ENCODE assay signal across 8 mouse cellular contexts in the genomic region with DNA sequence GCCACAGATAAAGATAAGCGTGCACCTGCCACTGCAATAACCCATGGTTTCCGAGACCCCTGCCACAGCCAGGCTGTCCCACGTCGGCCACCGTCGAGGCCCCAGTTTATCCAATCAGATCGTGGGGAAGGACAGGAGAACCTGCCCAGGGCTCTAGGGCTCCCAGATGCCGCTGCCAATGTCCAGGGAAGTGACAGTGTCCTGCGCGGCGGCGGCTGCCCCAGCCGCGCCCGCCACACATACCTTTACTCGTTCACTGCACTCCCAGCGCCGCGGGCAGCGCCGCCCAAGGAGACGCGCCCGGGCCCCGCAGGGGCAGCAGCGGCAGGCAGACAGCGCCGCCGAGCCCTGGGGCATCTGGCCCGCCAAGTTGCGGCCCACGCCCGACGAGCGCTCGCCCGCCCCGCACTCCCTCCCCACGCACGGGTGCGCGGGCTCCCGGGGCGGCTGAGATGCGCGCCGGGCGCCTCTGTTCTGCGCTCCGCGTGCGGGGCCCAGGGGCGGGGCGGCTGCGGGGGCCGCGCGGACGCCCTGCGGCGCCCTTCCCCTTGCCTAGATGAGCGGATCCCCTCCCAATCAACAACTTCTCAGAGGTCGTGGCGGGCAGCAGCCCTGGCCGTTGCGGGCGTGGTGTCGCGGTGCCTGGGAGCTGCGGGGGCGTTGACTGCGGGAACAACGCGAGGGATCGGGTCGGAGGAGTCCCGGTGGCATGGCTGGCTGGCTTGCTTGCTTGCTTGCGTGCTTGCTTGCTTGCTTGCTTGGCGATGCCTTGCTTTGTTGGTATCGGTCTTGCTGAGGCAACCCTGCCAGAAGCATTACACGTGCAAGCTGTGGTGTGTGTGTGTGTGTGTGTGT. TPM values are rescaled to one million over a fixed set of nuclear protein-coding genes. Genes with fewer than 3 reads are reported as not detected.
DNase-seq lines count a peak whose midpoint lies in the region; ATAC-seq and TF ChIP-seq lines count a peak whose summit lies in the region.

Gene Nkain2 (minus strand): TSS at position 811 of the 855 bp plus-strand sequence.

- no peaks in the 10 kb centered on the region for H3K79me2 ChIP-seq in liver, adult 2 months (ENCODE audit: control insufficient read depth, insufficient read depth, low read length)

- peak within 1 kb of the TSS; percentile 49 for H3K9ac ChIP-seq in lung, embryonic 15.5 days
- H3K9ac ChIP-seq in heart, embryonic 13.5 days = peak within 1 kb of the TSS; percentile 89
- H3K9ac ChIP-seq in liver, adult 2 months (ENCODE audit: low read depth, low read length) = peak within 1 kb of the TSS; percentile 66

- no peak for TF ChIP-seq CTCF in embryonic fibroblast, embryonic 13.5 days (IDR thresholded peaks at IDR 0.05; ENCODE audit: borderline replicate concordance, insufficient read depth, low read length)
- TF ChIP-seq CTCF in liver, adult 2 months (IDR thresholded peaks at IDR 0.05; ENCODE audit: low read depth, low read length) = no peak

- WGBS in lung, embryonic 15.5 days = under 1% methylated on average over 71 of the region's 81 CpGs
- under 1% methylated on average over 77 of the region's 81 CpGs for WGBS in heart, embryonic 13.5 days
- under 1% methylated on average over 65 of the region's 81 CpGs for WGBS in liver, adult 2 months

- H3K9me3 ChIP-seq in lung, embryonic 15.5 days = no peaks in the 10 kb centered on the region
- H3K9me3 ChIP-seq in heart, embryonic 13.5 days = no peaks in the 10 kb centered on the region

- no peak for TF ChIP-seq POLR2A in embryonic fibroblast, embryonic 13.5 days (IDR thresholded peaks at IDR 0.05; ENCODE audit: low read depth, low read length)
- no peak for TF ChIP-seq POLR2A in liver, adult 2 months (IDR thresholded peaks at IDR 0.05; ENCODE audit: extremely low read depth, insufficient read depth, low read length)

- H3K27me3 ChIP-seq in lung, embryonic 15.5 days = no peaks in the 10 kb centered on the region; the same call in 1 of the 2 replicates
- peaks cover 8% of the 10 kb centered on the region; the same call in 1 of the 2 replicates for H3K27me3 ChIP-seq in heart, embryonic 13.5 days (replicated peaks)
- H3K27me3 ChIP-seq in liver, adult 2 months (ENCODE audit: control insufficient read depth, insufficient read depth, low read length) = peaks cover 7% of the 10 kb centered on the region; the same call in 1 of the 2 replicates

- no peak for DNase-seq in lung, postnatal 36 days
- peak; percentile 11 to 34 for DNase-seq in kidney, postnatal 25 days
- DNase-seq in liver, adult 2 months (ENCODE audit: extremely low read depth, low read depth, low spot score) = no peak
- peak; percentile 9 for DNase-seq in ovary, postnatal 14 days (ENCODE audit: low spot score)
- no peak for DNase-seq in spleen, postnatal 14 days (ENCODE audit: low spot score in 2 of 2)

- H3K36me3 ChIP-seq in lung, embryonic 15.5 days = no peaks in the 10 kb centered on the region
- H3K36me3 ChIP-seq in heart, embryonic 13.5 days = no peaks in the 10 kb centered on the region
- no peaks in the 10 kb centered on the region for H3K36me3 ChIP-seq in liver, adult 2 months (ENCODE audit: control insufficient read depth, insufficient read depth, low read length)

- H3K4me3 ChIP-seq in lung, embryonic 15.5 days = peak within 1 kb of the TSS; percentile 65
- H3K4me3 ChIP-seq in embryonic fibroblast, embryonic 13.5 days (ENCODE audit: insufficient read depth, low read length) = peak within 1 kb of the TSS; percentile 55
- peak within 1 kb of the TSS; percentile 84 for H3K4me3 ChIP-seq in heart, embryonic 13.5 days
- H3K4me3 ChIP-seq in liver, adult 2 months (ENCODE audit: insufficient read depth, low read depth, low read length) = peak within 1 kb of the TSS; percentile 67

- ATAC-seq in lung, embryonic 15.5 days (ENCODE audit: borderline replicate concordance, extremely low read depth, low FRiP score, low TSS enrichment) = peak; percentile 77; the same call in 1 of the 2 replicates
- peak; percentile 58; the same call in 1 of the 2 replicates for ATAC-seq in heart, embryonic 13.5 days (ENCODE audit: extremely low read depth, insufficient number of reproducible peaks, low FRiP score, low TSS enrichment)

- peak within 1 kb of the TSS; percentile 98 for H3K4me2 ChIP-seq in lung, embryonic 15.5 days
- peak within 1 kb of the TSS; percentile 98 for H3K4me2 ChIP-seq in heart, embryonic 13.5 days

- H3K4me1 ChIP-seq in lung, embryonic 15.5 days = 0 out of 2 replicates have a peak, but pooled peaks cover 4% of the 10 kb centered on the region
- H3K4me1 ChIP-seq in embryonic fibroblast, embryonic 13.5 days (ENCODE audit: control insufficient read depth, insufficient read depth, low read length) = no peaks in the 10 kb centered on the region
- no peaks in the 10 kb centered on the region for H3K4me1 ChIP-seq in heart, embryonic 13.5 days
- no peaks in the 10 kb centered on the region; the same call in 1 of the 2 replicates for H3K4me1 ChIP-seq in liver, adult 2 months (ENCODE audit: control insufficient read depth, insufficient read depth, low read length)

- H3K27ac ChIP-seq in lung, embryonic 15.5 days = no peak within 1 kb of the TSS
- no peak within 1 kb of the TSS for H3K27ac ChIP-seq in embryonic fibroblast, embryonic 13.5 days (ENCODE audit: insufficient read depth, low read length)
- no peak within 1 kb of the TSS for H3K27ac ChIP-seq in heart, embryonic 13.5 days (replicated peaks)
- H3K27ac ChIP-seq in liver, adult 2 months (replicated peaks; ENCODE audit: insufficient read depth, low read depth, low read length) = no peak within 1 kb of the TSS

RNA-seq across cellular contexts. Expression of gene Nkain2, which starts in this region (rescaled TPM):
- 0.30 and 0.39 TPM in 2 replicates for polyA plus RNA-seq in lung, embryonic 15.5 days (2015; fragmentation: Nextera tagmentation; extraction: Ambion mirVana)
- 2.2 TPM in 1 of 2 replicates, not detected in the other for polyA plus RNA-seq in embryonic fibroblast, embryonic 13.5 days (2011; ENCODE audit: insufficient read length, low read depth, missing spikeins)
- polyA plus RNA-seq in heart, embryonic 13.5 days (2015; fragmentation: Nextera tagmentation; extraction: Ambion mirVana) = 0.15 and 0.92 TPM in 2 replicates
- total RNA-seq in liver, adult 2 months (2014; rRNA removed) = 0.47 and 0.55 TPM in 2 replicates
- polyA plus RNA-seq in liver, adult 2 months (2012; rRNA removed) = 0.07 and 0.23 TPM in 2 replicates

Comparison
In these comparisons a context has a peak if more than half of its experiments do, and no peak if none do; other contexts are left out.
1. Peak in ATAC-seq, H3K4me3 ChIP-seq, H3K9ac ChIP-seq and H3K4me2 ChIP-seq in lung, embryonic 15.5 days; RNA of the gene not detected or under 1 TPM.
2. Peak in ATAC-seq, H3K4me3 ChIP-seq, H3K9ac ChIP-seq and H3K4me2 ChIP-seq in heart, embryonic 13.5 days; RNA of the gene not detected or under 1 TPM.
3. DNase-seq: peak in kidney, postnatal 25 days (2 of 2) and ovary, postnatal 14 days (single experiment); none in lung, postnatal 36 days (single experiment), liver, adult 2 months (single experiment) and spleen, postnatal 14 days (0 of 2).
4. Peak in every context shown above with its lines, with median percentiles within 50 percentile points of each other: H3K4me3 ChIP-seq and H3K9ac ChIP-seq.